Mouse (Mus musculus) embryonic facial prominence, embryonic 10.5 days (tissue): ENCODE data around the gene Slc9a3. TPM values are rescaled to one million over a fixed set of nuclear protein-coding genes. Genes with fewer than 3 reads are reported as not detected.

ENCODE experiments used
- polyA plus RNA-seq: library from polyadenylated mRNA; unstranded; fragments of >200 nt; fragmentation: Nextera tagmentation; extraction: Ambion mirVana; gene quantifications from 2 replicates; pipeline ENCODE4 v1.2.1, GENCODE M21; 2016

The Slc9a3 gene
- polyA plus RNA-seq, 1 experiment from 2014 or later: 0.02 TPM

Other genes starting within 250 kb of the Slc9a3 start
- gene Trip13, start 183.7 kb upstream of the Slc9a3 start, polyA plus RNA-seq: 72.2 and 73.7 TPM in 2 replicates
- gene Brd9, start 183.6 kb upstream of the Slc9a3 start, polyA plus RNA-seq: 50.6 and 57.3 TPM in 2 replicates
- not detected in 2 replicates for gene Zdhhc11, start 157.6 kb upstream of the Slc9a3 start, polyA plus RNA-seq
- gene Tppp, start 112.0 kb upstream of the Slc9a3 start, polyA plus RNA-seq: 0.59 and 0.64 TPM in 2 replicates
- 22.1 and 25.0 TPM in 2 replicates for gene Cep72, start 59.2 kb upstream of the Slc9a3 start, polyA plus RNA-seq
- 77.4 and 82.2 TPM in 2 replicates for gene Exoc3, start 87.3 kb downstream of the Slc9a3 start, polyA plus RNA-seq
- gene Ahrr, start 170.9 kb downstream of the Slc9a3 start, polyA plus RNA-seq: 1.1 and 1.5 TPM in 2 replicates
- 128 and 135 TPM in 2 replicates for gene Pdcd6, start 196.1 kb downstream of the Slc9a3 start, polyA plus RNA-seq
- 252 and 254 TPM in 2 replicates for gene Sdha, start 228.8 kb downstream of the Slc9a3 start, polyA plus RNA-seq
- 55.8 and 59.1 TPM in 2 replicates for gene Ccdc127, start 228.9 kb downstream of the Slc9a3 start, polyA plus RNA-seq
- not detected in 2 replicates for gene Lrrc14b, start 242.5 kb downstream of the Slc9a3 start, polyA plus RNA-seq